Mouse (Mus musculus): ENCODE measurements around the gene H2afz. TPM values are rescaled to one million over a fixed set of nuclear protein-coding genes. Genes with fewer than 3 reads are reported as not detected.
A peak's percentile ranks its signal among the peaks of the same experiment; 100 is the strongest.
"Not testable (repeated sequence)": the region's sequence is repeated elsewhere in the genome, so short reads cannot be mapped to it uniquely, and the experiment has no call there.

H2afz gene
- polyA plus RNA-seq, 1 experiment from 2014 or later: 1,070 TPM

- DNase-seq (no peak), ATAC-seq (ENCODE audit: low FRiP score, low TSS enrichment) (no peak)
- H3K36me3 ChIP-seq (ENCODE audit: control insufficient read depth, insufficient read depth, low read length): peaks cover 26% of the 10 kb centered on the region
- H3K27ac ChIP-seq (replicated peaks; ENCODE audit: low read depth, low read length): no peak overlapping the region
- no peaks in the 10 kb centered on the region for H3K27me3 ChIP-seq (ENCODE audit: control insufficient read depth, insufficient read depth, low read length)
- no peak overlapping the region for H3K4me2 ChIP-seq (ENCODE audit: low read length)
- 93% methylated on average over 4 of the region's 4 CpGs for WGBS
- no peak overlapping the region for H3K4me3 ChIP-seq (replicated peaks; ENCODE audit: low read depth, low read length)
- no peak overlapping the region for H3K9ac ChIP-seq (replicated peaks; ENCODE audit: low read length)
- no peaks in the 10 kb centered on the region for H3K4me1 ChIP-seq (ENCODE audit: control insufficient read depth, insufficient read depth, low read length)
- H3K9me3 ChIP-seq (ENCODE audit: control insufficient read depth, low read length): no peaks in the 10 kb centered on the region
These were observed 27.8 kb downstream of the H2afz start for GRCm38 (mm10) chr3:137892118-137892517.

- no peaks in the 10 kb centered on the region for H3K27me3 ChIP-seq (ENCODE audit: control insufficient read depth, insufficient read depth, low read length)
- no peak overlapping the region for H3K4me2 ChIP-seq (ENCODE audit: low read length)
- H3K4me3 ChIP-seq (replicated peaks; ENCODE audit: low read depth, low read length): no peak overlapping the region
- no peak overlapping the region for H3K9ac ChIP-seq (replicated peaks; ENCODE audit: low read length)
- no peak overlapping the region for H3K27ac ChIP-seq (replicated peaks; ENCODE audit: low read depth, low read length)
- H3K4me1 ChIP-seq (ENCODE audit: control insufficient read depth, insufficient read depth, low read length): no peaks in the 10 kb centered on the region
- H3K9me3 ChIP-seq (ENCODE audit: control insufficient read depth, low read length): no peaks in the 10 kb centered on the region
- ATAC-seq (ENCODE audit: low FRiP score, low TSS enrichment) (no peak), DNase-seq (no peak)
- 72% methylated on average over 4 of the region's 4 CpGs for WGBS
- H3K36me3 ChIP-seq (ENCODE audit: control insufficient read depth, insufficient read depth, low read length): peaks cover 34% of the 10 kb centered on the region
These were observed 29.5 kb downstream of the H2afz start for GRCm38 (mm10) chr3:137893789-137894188.

DNA sequence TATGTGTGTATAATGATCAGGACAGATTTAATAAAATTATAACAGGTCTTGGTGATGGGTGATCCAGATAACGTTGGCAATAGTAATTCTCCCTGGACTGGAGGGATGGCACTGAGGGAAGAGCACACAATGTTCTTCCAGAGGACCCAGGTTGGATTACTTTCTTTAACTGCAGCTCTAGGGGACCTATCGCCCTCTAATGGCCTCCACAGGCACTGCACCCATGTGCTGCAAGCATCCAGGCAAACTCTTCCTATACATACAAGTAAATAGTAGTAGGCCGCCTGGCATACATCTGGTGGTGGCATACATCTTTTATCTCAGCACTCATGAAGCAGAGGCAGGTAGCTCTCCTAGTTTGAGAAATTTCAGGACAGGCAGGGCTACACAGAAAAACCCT lies 30.9 kb downstream of the H2afz start:
- 93% methylated on average over 3 of the region's 3 CpGs for WGBS
- H3K4me1 ChIP-seq (ENCODE audit: control insufficient read depth, insufficient read depth, low read length): no peaks in the 10 kb centered on the region
- ATAC-seq (ENCODE audit: low FRiP score, low TSS enrichment) (no peak), DNase-seq (no peak)
- no peak overlapping the region for H3K4me3 ChIP-seq (replicated peaks; ENCODE audit: low read depth, low read length)
- no peaks in the 10 kb centered on the region for H3K9me3 ChIP-seq (ENCODE audit: control insufficient read depth, low read length)
- peaks cover 23% of the 10 kb centered on the region for H3K36me3 ChIP-seq (ENCODE audit: control insufficient read depth, insufficient read depth, low read length)
- no peak overlapping the region for H3K4me2 ChIP-seq (ENCODE audit: low read length)
- no peak overlapping the region for H3K9ac ChIP-seq (replicated peaks; ENCODE audit: low read length)
- no peaks in the 10 kb centered on the region for H3K27me3 ChIP-seq (ENCODE audit: control insufficient read depth, insufficient read depth, low read length)
- H3K27ac ChIP-seq (replicated peaks; ENCODE audit: low read depth, low read length): no peak overlapping the region

DNA sequence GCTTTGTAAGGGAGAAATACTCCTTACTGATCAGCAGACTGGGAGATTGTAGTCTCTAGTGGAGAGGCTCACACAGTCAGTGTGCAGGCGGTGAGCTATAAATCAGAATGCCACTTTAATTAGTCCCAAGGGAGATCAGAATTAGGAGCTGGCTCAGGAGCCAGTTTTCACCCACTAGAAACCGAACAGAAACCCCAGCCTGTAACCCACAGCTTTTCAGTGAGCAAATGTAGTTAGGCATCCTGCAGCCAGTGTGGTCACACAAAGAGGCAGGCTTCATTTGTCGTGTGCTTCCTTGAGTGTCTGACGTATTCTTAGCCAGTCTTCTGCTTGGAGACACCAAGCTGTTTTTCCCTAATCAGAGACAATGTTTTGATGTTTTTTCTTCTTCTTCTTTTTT lies 32.1 kb downstream of the H2afz start:
- H3K36me3 ChIP-seq (ENCODE audit: control insufficient read depth, insufficient read depth, low read length): peaks cover 25% of the 10 kb centered on the region
- no peak for ATAC-seq (ENCODE audit: low FRiP score, low TSS enrichment)
- no peak overlapping the region for H3K27ac ChIP-seq (replicated peaks; ENCODE audit: low read depth, low read length)
- H3K4me1 ChIP-seq (ENCODE audit: control insufficient read depth, insufficient read depth, low read length): no peaks in the 10 kb centered on the region
- 81% methylated on average over 4 of the region's 4 CpGs for WGBS
- H3K27me3 ChIP-seq (ENCODE audit: control insufficient read depth, insufficient read depth, low read length): no peaks in the 10 kb centered on the region
- no peak overlapping the region for H3K9ac ChIP-seq (replicated peaks; ENCODE audit: low read length)
- no peak for DNase-seq
- H3K4me2 ChIP-seq (ENCODE audit: low read length): no peak overlapping the region
- no peak overlapping the region for H3K4me3 ChIP-seq (replicated peaks; ENCODE audit: low read depth, low read length)
- no peaks in the 10 kb centered on the region for H3K9me3 ChIP-seq (ENCODE audit: control insufficient read depth, low read length)

DNA sequence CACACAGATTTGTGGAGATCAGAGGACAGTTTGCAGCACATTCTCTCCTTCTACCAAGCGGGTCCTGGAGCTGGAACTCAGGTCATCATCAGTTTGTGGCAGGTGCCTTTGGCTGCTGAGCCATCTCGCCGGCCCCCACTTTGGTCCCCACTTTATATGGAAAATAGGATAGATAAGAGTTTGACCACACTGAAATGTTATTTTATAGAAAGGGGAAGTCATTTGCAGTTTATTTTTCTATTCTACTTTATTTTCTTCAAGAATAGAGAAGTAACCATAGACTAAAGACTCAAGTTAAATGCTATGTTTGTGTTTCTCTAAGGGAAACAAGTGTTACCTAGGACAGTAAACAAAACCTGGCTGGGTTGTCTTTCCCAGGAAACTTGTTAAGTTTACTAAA lies 32.6 kb downstream of the H2afz start:
- Histone ChIP-seq H3K4me2 (ENCODE audit: low read length) (no peak overlapping the region), H3K27ac (replicated peaks; ENCODE audit: low read depth, low read length) (no peak overlapping the region), H3K4me1 (ENCODE audit: control insufficient read depth, insufficient read depth, low read length) (no peaks in the 10 kb centered on the region), H3K27me3 (ENCODE audit: control insufficient read depth, insufficient read depth, low read length) (no peaks in the 10 kb centered on the region), H3K9me3 (ENCODE audit: control insufficient read depth, low read length) (no peaks in the 10 kb centered on the region), H3K36me3 (ENCODE audit: control insufficient read depth, insufficient read depth, low read length) (peaks cover 25% of the 10 kb centered on the region), H3K4me3 (replicated peaks; ENCODE audit: low read depth, low read length) (no peak overlapping the region), H3K9ac (replicated peaks; ENCODE audit: low read length) (no peak overlapping the region)
- WGBS: 93% methylated on average over 3 of the region's 3 CpGs
- DNase-seq (no peak), ATAC-seq (ENCODE audit: low FRiP score, low TSS enrichment) (no peak)

DNA sequence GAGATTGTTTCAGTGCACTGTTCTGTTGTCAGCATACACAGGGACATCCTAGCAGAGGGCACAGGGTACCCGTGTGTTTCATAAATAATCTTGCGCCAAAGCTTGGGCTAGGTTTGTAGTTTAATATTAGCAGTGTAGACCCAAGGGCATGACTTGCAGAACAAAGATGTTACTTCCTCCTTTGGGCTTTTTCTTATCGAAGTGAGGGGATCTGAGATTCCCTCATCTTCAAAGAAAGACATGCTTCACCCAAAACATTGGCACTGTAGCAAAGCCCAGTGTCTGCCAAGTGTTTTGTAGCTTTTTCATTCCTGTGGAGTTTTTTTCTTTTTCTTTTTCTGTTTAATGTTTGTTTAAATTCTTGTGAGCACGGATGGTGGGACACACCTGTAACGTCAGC lies 33.4 kb downstream of the H2afz start:
- WGBS: 96% methylated on average over 5 of the region's 5 CpGs
- H3K9me3 ChIP-seq (ENCODE audit: control insufficient read depth, low read length): no peaks in the 10 kb centered on the region
- peaks cover 32% of the 10 kb centered on the region for H3K36me3 ChIP-seq (ENCODE audit: control insufficient read depth, insufficient read depth, low read length)
- H3K9ac ChIP-seq (replicated peaks; ENCODE audit: low read length): no peak overlapping the region
- DNase-seq (no peak), ATAC-seq (ENCODE audit: low FRiP score, low TSS enrichment) (no peak)
- H3K4me3 ChIP-seq (replicated peaks; ENCODE audit: low read depth, low read length): no peak overlapping the region
- no peaks in the 10 kb centered on the region for H3K4me1 ChIP-seq (ENCODE audit: control insufficient read depth, insufficient read depth, low read length)
- H3K27me3 ChIP-seq (ENCODE audit: control insufficient read depth, insufficient read depth, low read length): no peaks in the 10 kb centered on the region
- H3K4me2 ChIP-seq (ENCODE audit: low read length): no peak overlapping the region
- no peak overlapping the region for H3K27ac ChIP-seq (replicated peaks; ENCODE audit: low read depth, low read length)

DNA sequence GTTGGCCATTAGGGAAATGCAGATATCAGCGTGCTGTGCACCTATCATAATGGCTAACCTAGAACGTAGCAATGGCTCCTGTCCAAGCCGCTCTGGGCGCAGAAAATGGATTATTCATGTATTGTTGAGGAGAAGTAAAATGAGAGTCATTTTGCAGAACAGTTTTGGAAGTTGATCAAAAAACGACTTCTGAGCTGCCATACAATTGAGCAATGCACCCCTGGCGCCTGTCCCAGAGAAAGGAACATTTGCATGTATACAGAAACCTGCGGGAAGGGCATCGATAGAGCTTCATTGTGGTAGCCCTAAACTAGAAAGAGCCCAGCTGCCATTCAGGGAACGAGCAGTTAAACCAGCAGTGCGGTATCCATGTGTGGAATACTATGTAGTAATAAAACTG lies 35.9 kb downstream of the H2afz start:
- H3K4me2 ChIP-seq (ENCODE audit: low read length): no peak overlapping the region
- H3K27ac ChIP-seq (replicated peaks; ENCODE audit: low read depth, low read length): no peak overlapping the region
- H3K9me3 ChIP-seq (ENCODE audit: control insufficient read depth, low read length): no peaks in the 10 kb centered on the region
- H3K9ac ChIP-seq (replicated peaks; ENCODE audit: low read length): no peak overlapping the region
- ATAC-seq (ENCODE audit: low FRiP score, low TSS enrichment): no peak
- H3K4me3 ChIP-seq (replicated peaks; ENCODE audit: low read depth, low read length): no peak overlapping the region
- no peaks in the 10 kb centered on the region for H3K4me1 ChIP-seq (ENCODE audit: control insufficient read depth, insufficient read depth, low read length)
- H3K36me3 ChIP-seq (ENCODE audit: control insufficient read depth, insufficient read depth, low read length): peaks cover 36% of the 10 kb centered on the region
- peak; percentile 51 for DNase-seq
- 72% methylated on average over 10 of the region's 10 CpGs for WGBS
- H3K27me3 ChIP-seq (ENCODE audit: control insufficient read depth, insufficient read depth, low read length): no peaks in the 10 kb centered on the region

DNA sequence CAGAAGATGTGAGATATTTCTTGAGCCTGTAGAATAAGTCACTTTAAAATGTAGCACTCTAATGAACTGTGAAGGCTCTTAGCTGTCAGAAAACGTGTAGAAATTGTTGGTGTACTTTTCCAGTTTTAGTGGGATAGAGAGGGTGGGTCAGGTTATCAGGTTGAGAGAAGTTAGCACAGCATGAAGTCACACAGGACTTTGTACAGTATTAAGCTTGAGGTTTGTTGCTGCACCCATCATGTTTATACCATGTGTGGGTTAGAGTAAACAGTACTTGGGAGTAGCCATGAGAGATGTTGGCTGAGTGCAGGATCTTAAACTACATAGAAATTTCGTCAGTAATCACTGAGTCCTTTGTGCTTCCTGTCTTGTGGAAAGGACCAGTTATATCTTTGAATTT lies 48.8 kb downstream of the H2afz start:
- ATAC-seq (ENCODE audit: low FRiP score, low TSS enrichment) (no peak), DNase-seq (no peak)
- Histone ChIP-seq H3K36me3 (ENCODE audit: control insufficient read depth, insufficient read depth, low read length) (no peaks in the 10 kb centered on the region), H3K4me1 (ENCODE audit: control insufficient read depth, insufficient read depth, low read length) (peaks cover 8% of the 10 kb centered on the region; the same call in 1 of the 2 replicates), H3K27ac (replicated peaks; ENCODE audit: low read depth, low read length) (no peak overlapping the region), H3K9me3 (ENCODE audit: control insufficient read depth, low read length) (no peaks in the 10 kb centered on the region), H3K4me2 (ENCODE audit: low read length) (no peak overlapping the region), H3K27me3 (ENCODE audit: control insufficient read depth, insufficient read depth, low read length) (no peaks in the 10 kb centered on the region), H3K4me3 (replicated peaks; ENCODE audit: low read depth, low read length) (no peak overlapping the region), H3K9ac (replicated peaks; ENCODE audit: low read length) (no peak overlapping the region)
- 69% methylated on average over 2 of the region's 2 CpGs for WGBS

GRCm38 (mm10) chr3:137914567-137914966 lies 50.3 kb downstream of the H2afz start:
- H3K36me3 ChIP-seq (ENCODE audit: control insufficient read depth, insufficient read depth, low read length); H3K4me2 ChIP-seq (ENCODE audit: low read length); H3K27ac ChIP-seq (replicated peaks; ENCODE audit: low read depth, low read length); ATAC-seq (ENCODE audit: low FRiP score, low TSS enrichment); H3K9ac ChIP-seq (replicated peaks; ENCODE audit: low read length); DNase-seq; H3K9me3 ChIP-seq (ENCODE audit: control insufficient read depth, low read length); H3K4me3 ChIP-seq (replicated peaks; ENCODE audit: low read depth, low read length); H3K27me3 ChIP-seq (ENCODE audit: control insufficient read depth, insufficient read depth, low read length): not testable (repeated sequence)
- H3K4me1 ChIP-seq (ENCODE audit: control insufficient read depth, insufficient read depth, low read length): peaks cover 15% of the 10 kb centered on the region
- no CpG with 5 or more reads among the region's 1 CpGs for WGBS

Data from midbrain, embryonic 14.5 days (tissue).